Mouse (Mus musculus): ENCODE measurements around the gene Iqsec3. TPM values are rescaled to one million over a fixed set of nuclear protein-coding genes. Genes with fewer than 3 reads are reported as not detected.
A peak's percentile ranks its signal among the peaks of the same experiment; 100 is the strongest.

Iqsec3 gene
- total and polyA plus RNA-seq, 2 experiments from 2014 or later: 0.04 TPM; not detected in 1

- no peaks in the 10 kb centered on the region for H3K4me1 ChIP-seq (ENCODE audit: control insufficient read depth, insufficient read depth)
- H3K36me3 ChIP-seq (replicated peaks; ENCODE audit: control insufficient read depth, insufficient read depth, low read length): no peaks in the 10 kb centered on the region
- H3K4me3 ChIP-seq (ENCODE audit: low read depth, low read length): no peak within 1 kb of the TSS
- peaks cover 14% of the 10 kb centered on the region; the same call in 1 of the 2 replicates for H3K27me3 ChIP-seq (ENCODE audit: control insufficient read depth, insufficient read depth, low read length)
- WGBS: 63% methylated on average over 15 of the region's 15 CpGs
- H3K4me2 ChIP-seq (ENCODE audit: low read depth, low read length): no peak within 1 kb of the TSS
- no peak for DNase-seq (ENCODE audit: low spot score)
- ATAC-seq (ENCODE audit: insufficient read depth, low read depth): no peak
- no peak within 1 kb of the TSS for H3K27ac ChIP-seq (ENCODE audit: low read depth)
- no peaks in the 10 kb centered on the region for H3K9me3 ChIP-seq (replicated peaks; ENCODE audit: control insufficient read depth, low read length)
- TF ChIP-seq CTCF (IDR thresholded peaks at IDR 0.05; ENCODE audit: low read depth) (no peak), EP300 (IDR thresholded peaks at IDR 0.05; ENCODE audit: low read depth) (no peak)
- H3K9ac ChIP-seq (replicated peaks; ENCODE audit: low read depth, low read length): no peak within 1 kb of the TSS
Measured at GRCm38 (mm10) chr6:121343026-121343770, 130.3 kb downstream of the Iqsec3 start, which contains the start of gene Slc6a12. Gene Slc6a12 (plus strand): TSS chr6:121343076.

- H3K4me3 ChIP-seq (ENCODE audit: low read depth, low read length): no peak overlapping the region
- H3K9me3 ChIP-seq (replicated peaks; ENCODE audit: control insufficient read depth, low read length): no peaks in the 10 kb centered on the region
- 73% methylated on average over 6 of the region's 6 CpGs for WGBS
- no peak overlapping the region for H3K4me2 ChIP-seq (ENCODE audit: low read depth, low read length)
- H3K27me3 ChIP-seq (ENCODE audit: control insufficient read depth, insufficient read depth, low read length): peaks cover 14% of the 10 kb centered on the region; the same call in 1 of the 2 replicates
- no peaks in the 10 kb centered on the region for H3K36me3 ChIP-seq (replicated peaks; ENCODE audit: control insufficient read depth, insufficient read depth, low read length)
- DNase-seq (ENCODE audit: low spot score) (no peak), ATAC-seq (ENCODE audit: insufficient read depth, low read depth) (no peak)
- no peak overlapping the region for H3K9ac ChIP-seq (replicated peaks; ENCODE audit: low read depth, low read length)
- H3K27ac ChIP-seq (ENCODE audit: low read depth): no peak overlapping the region
- no peak for TF ChIP-seq EP300 (IDR thresholded peaks at IDR 0.05; ENCODE audit: low read depth)
- no peak for TF ChIP-seq CTCF (IDR thresholded peaks at IDR 0.05; ENCODE audit: low read depth)
- no peaks in the 10 kb centered on the region for H3K4me1 ChIP-seq (ENCODE audit: control insufficient read depth, insufficient read depth)
Measured at GRCm38 (mm10) chr6:121341650-121342049, 131.8 kb downstream of the Iqsec3 start.

- Histone ChIP-seq H3K9me3 (replicated peaks; ENCODE audit: control insufficient read depth, low read length) (no peaks in the 10 kb centered on the region), H3K4me2 (ENCODE audit: low read depth, low read length) (no peak overlapping the region), H3K4me3 (ENCODE audit: low read depth, low read length) (no peak overlapping the region), H3K27ac (ENCODE audit: low read depth) (no peak overlapping the region), H3K36me3 (replicated peaks; ENCODE audit: control insufficient read depth, insufficient read depth, low read length) (no peaks in the 10 kb centered on the region), H3K4me1 (ENCODE audit: control insufficient read depth, insufficient read depth) (no peaks in the 10 kb centered on the region), H3K9ac (replicated peaks; ENCODE audit: low read depth, low read length) (no peak overlapping the region), H3K27me3 (ENCODE audit: control insufficient read depth, insufficient read depth, low read length) (peaks cover 12% of the 10 kb centered on the region; the same call in 1 of the 2 replicates)
- no peak for ATAC-seq (ENCODE audit: insufficient read depth, low read depth)
- no peak for DNase-seq (ENCODE audit: low spot score)
- TF ChIP-seq CTCF (IDR thresholded peaks at IDR 0.05; ENCODE audit: low read depth) (no peak), EP300 (IDR thresholded peaks at IDR 0.05; ENCODE audit: low read depth) (no peak)
- WGBS: 46% methylated on average over 4 of the region's 4 CpGs
Measured at GRCm38 (mm10) chr6:121338519-121338896, 135.0 kb downstream of the Iqsec3 start.

- H3K36me3 ChIP-seq (replicated peaks; ENCODE audit: control insufficient read depth, insufficient read depth, low read length): no peaks in the 10 kb centered on the region
- H3K4me3 ChIP-seq (ENCODE audit: low read depth, low read length): no peak overlapping the region
- H3K4me1 ChIP-seq (ENCODE audit: control insufficient read depth, insufficient read depth): no peaks in the 10 kb centered on the region
- H3K27me3 ChIP-seq (ENCODE audit: control insufficient read depth, insufficient read depth, low read length): 0 out of 2 replicates have a peak, but pooled peaks cover 10% of the 10 kb centered on the region
- H3K9me3 ChIP-seq (replicated peaks; ENCODE audit: control insufficient read depth, low read length): no peaks in the 10 kb centered on the region
- no peak overlapping the region for H3K27ac ChIP-seq (ENCODE audit: low read depth)
- TF ChIP-seq CTCF (IDR thresholded peaks at IDR 0.05; ENCODE audit: low read depth) (peak; percentile 95), EP300 (IDR thresholded peaks at IDR 0.05; ENCODE audit: low read depth) (no peak)
- ATAC-seq (ENCODE audit: insufficient read depth, low read depth): peak; percentile 63; the same call in 1 of the 2 replicates
- WGBS: 23% methylated on average over 3 of the region's 3 CpGs
- no peak overlapping the region for H3K4me2 ChIP-seq (ENCODE audit: low read depth, low read length)
- peak; percentile 73 for DNase-seq (ENCODE audit: low spot score)
- no peak overlapping the region for H3K9ac ChIP-seq (replicated peaks; ENCODE audit: low read depth, low read length)
Measured at GRCm38 (mm10) chr6:121337770-121338518, 135.5 kb downstream of the Iqsec3 start.

GRCm38 (mm10) chr6:121337229-121337628, 136.2 kb downstream of the Iqsec3 start:
- H3K27me3 ChIP-seq (ENCODE audit: control insufficient read depth, insufficient read depth, low read length): 0 out of 2 replicates have a peak, but pooled peaks cover 10% of the 10 kb centered on the region
- ATAC-seq (ENCODE audit: insufficient read depth, low read depth) (no peak), DNase-seq (ENCODE audit: low spot score) (no peak)
- H3K4me2 ChIP-seq (ENCODE audit: low read depth, low read length): no peak overlapping the region
- no peak overlapping the region for H3K27ac ChIP-seq (ENCODE audit: low read depth)
- H3K4me1 ChIP-seq (ENCODE audit: control insufficient read depth, insufficient read depth): no peaks in the 10 kb centered on the region
- no peak overlapping the region for H3K9ac ChIP-seq (replicated peaks; ENCODE audit: low read depth, low read length)
- no peak for TF ChIP-seq EP300 (IDR thresholded peaks at IDR 0.05; ENCODE audit: low read depth)
- TF ChIP-seq CTCF (IDR thresholded peaks at IDR 0.05; ENCODE audit: low read depth): no peak
- WGBS: 94% methylated on average over 9 of the region's 9 CpGs
- H3K9me3 ChIP-seq (replicated peaks; ENCODE audit: control insufficient read depth, low read length): no peaks in the 10 kb centered on the region
- no peaks in the 10 kb centered on the region for H3K36me3 ChIP-seq (replicated peaks; ENCODE audit: control insufficient read depth, insufficient read depth, low read length)
- no peak overlapping the region for H3K4me3 ChIP-seq (ENCODE audit: low read depth, low read length)

All from heart, postnatal 0 days (tissue).